Mouse (Mus musculus) neural tube, embryonic 11.5 days (tissue): ENCODE measurements around the gene Coq8a. TPM values are rescaled to one million over a fixed set of nuclear protein-coding genes. Genes with fewer than 3 reads are reported as not detected.

ENCODE experiments used
- ATAC-seq: fragments of 200-750 bp; cut with Nextera tagmentation; 2 replicates; pipeline ENCODE4 v1.8.0; 2017; ENCODE audit warnings: moderate number of reproducible peaks, mild to moderate bottlenecking, moderate TSS enrichment, moderate library complexity; ENCODE audit not compliant: insufficient read depth, low FRiP score, low TSS enrichment
- DNase-seq: peaks from one replicate; pipeline ENCODE4 v3.0.0-alpha.2; 2015; ENCODE audit warnings: low spot score
- H3K27ac ChIP-seq: fragments of 300-500 bp; sonication (generic); 2 replicates; pipeline ENCODE4 v1.5.1; 2014; ENCODE audit warnings: low read depth, mild to moderate bottlenecking, low read length
- H3K27me3 ChIP-seq: fragments of 300-500 bp; sonication (generic); 2 replicates; pipeline ENCODE4 v1.6.1; 2014; ENCODE audit warnings: mild to moderate bottlenecking, low read length, mixed read lengths; ENCODE audit not compliant: control insufficient read depth, insufficient read depth
- H3K36me3 ChIP-seq: fragments of 300-500 bp; sonication (generic); 2 replicates; pipeline ENCODE4 v1.6.1; 2014; ENCODE audit warnings: mild to moderate bottlenecking, low read length, moderate library complexity, mixed read lengths; ENCODE audit not compliant: control insufficient read depth, insufficient read depth
- H3K4me1 ChIP-seq: fragments of 300-500 bp; sonication (generic); 2 replicates; pipeline ENCODE4 v1.6.1; 2014; ENCODE audit warnings: low read length, mixed read lengths; ENCODE audit not compliant: control insufficient read depth, insufficient read depth
- H3K4me2 ChIP-seq: fragments of 300-500 bp; sonication (generic); 2 replicates; pipeline ENCODE4 v1.6.1; 2014; ENCODE audit warnings: low read depth, mild to moderate bottlenecking, moderate library complexity
- H3K4me3 ChIP-seq: fragments of 300-500 bp; sonication (generic); 2 replicates; pipeline ENCODE4 v1.5.1; 2014; ENCODE audit warnings: low read depth, low read length
- H3K9ac ChIP-seq: fragments of 300-500 bp; sonication (generic); 2 replicates; pipeline ENCODE4 v1.6.1; 2014; ENCODE audit warnings: mild to moderate bottlenecking, low read length
- H3K9me3 ChIP-seq: fragments of 300-500 bp; sonication (generic); 2 replicates; pipeline ENCODE4 v1.6.1; 2016; ENCODE audit warnings: low read length; ENCODE audit not compliant: control insufficient read depth
- WGBS: fragments of 180-500 bp; shearing (Covaris S2); extraction: QIAGEN DNeasy Blood & Tissue Kit; methylation state at CpG from one replicate; pipeline ENCODE4 v1.1.7; 2014; 5-methylcytosine and 5-hydroxymethylcytosine counted together
- polyA plus RNA-seq: library from polyadenylated mRNA; unstranded; fragments of >200 nt; fragmentation: Nextera tagmentation; extraction: Ambion mirVana; gene quantifications from 2 replicates; pipeline ENCODE4 v1.2.1, GENCODE M21; 2014

Gene Coq8a
- polyA plus RNA-seq, 1 experiment from 2014 or later, result 1.8 TPM

DNA sequence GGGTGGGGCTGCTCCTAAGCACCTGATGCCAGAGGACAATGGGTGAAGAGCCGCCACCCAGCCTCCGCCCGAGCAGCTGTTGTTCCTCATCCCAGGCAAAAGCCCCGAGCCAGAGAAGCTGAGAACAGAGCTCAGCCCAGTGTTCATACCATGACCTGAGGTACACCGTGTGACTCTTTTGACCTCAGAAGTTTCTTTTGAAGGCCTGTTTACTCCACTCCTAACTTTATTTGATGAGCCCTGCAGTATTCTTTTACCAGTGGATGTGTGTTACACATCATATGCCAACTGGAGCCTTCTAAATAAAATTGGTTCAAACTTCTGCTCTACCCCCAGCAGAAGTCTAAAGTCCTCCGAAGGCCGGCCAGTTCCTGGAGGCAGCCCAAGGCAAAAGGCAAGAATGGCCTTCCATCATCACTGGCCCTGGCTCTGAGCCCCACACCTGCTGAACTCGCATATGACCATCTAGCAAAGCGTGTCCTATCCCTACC, 11.4 kb upstream of the Coq8a start:
- 91% methylated on average over 9 of the region's 9 CpGs for WGBS
- H3K9me3 ChIP-seq, result no peaks in the 10 kb centered on the region
- no peak overlapping the region for H3K27ac ChIP-seq
- H3K4me3 ChIP-seq, result no peak overlapping the region
- DNase-seq (no peak), ATAC-seq (no peak)
- no peaks in the 10 kb centered on the region for H3K4me1 ChIP-seq
- no peak overlapping the region for H3K4me2 ChIP-seq
- H3K27me3 ChIP-seq, result no peaks in the 10 kb centered on the region
- H3K36me3 ChIP-seq, result no peaks in the 10 kb centered on the region
- H3K9ac ChIP-seq, result no peak overlapping the region

DNA sequence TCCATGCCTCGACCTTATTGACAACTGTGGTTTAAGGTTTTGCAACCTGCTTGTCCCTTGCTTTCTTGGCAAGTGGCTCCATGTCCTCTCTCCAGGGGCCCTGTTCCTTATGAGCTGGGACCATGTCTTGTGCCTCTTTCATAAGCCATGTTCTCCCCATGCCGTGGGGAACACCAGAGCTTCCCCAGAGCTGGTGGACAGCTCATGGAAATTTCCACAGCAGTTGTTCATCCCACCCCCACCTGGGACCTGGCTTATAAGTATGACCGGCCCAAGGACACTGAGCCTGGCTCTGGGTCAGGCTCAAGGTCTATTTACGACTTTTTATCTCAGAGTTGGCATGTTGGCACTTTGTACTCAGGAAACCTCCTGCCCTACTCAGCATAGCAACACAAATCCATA, 10.6 kb upstream of the Coq8a start:
- Histone ChIP-seq H3K4me2 (no peak overlapping the region), H3K9ac (no peak overlapping the region), H3K36me3 (no peaks in the 10 kb centered on the region), H3K4me3 (no peak overlapping the region), H3K27me3 (no peaks in the 10 kb centered on the region), H3K9me3 (no peaks in the 10 kb centered on the region), H3K27ac (no peak overlapping the region), H3K4me1 (no peaks in the 10 kb centered on the region)
- 77% methylated on average over 4 of the region's 4 CpGs for WGBS
- DNase-seq (no peak), ATAC-seq (no peak)

DNA sequence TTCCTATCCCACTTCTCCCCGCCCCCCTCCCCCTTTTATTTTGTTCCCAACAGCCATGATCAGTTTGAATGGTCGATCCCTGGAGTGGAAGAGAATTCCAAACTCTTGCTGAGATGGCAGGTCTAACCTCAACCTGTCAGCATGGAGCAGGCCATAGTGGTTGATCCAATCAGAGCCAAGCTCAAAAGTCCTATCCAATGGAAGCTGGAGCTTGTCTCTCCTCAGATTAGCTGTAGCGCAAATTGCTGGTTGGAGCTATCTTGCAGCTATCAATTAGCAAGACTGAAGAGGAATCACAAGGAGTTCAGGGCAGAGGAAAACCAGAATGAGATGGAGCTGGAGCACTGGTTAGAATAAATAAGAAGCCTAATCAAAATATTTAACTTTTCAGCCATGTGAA, 9.0 kb upstream of the Coq8a start:
- no peak for ATAC-seq
- no peaks in the 10 kb centered on the region for H3K36me3 ChIP-seq
- WGBS, result 83% methylated on average over 3 of the region's 3 CpGs

DNA sequence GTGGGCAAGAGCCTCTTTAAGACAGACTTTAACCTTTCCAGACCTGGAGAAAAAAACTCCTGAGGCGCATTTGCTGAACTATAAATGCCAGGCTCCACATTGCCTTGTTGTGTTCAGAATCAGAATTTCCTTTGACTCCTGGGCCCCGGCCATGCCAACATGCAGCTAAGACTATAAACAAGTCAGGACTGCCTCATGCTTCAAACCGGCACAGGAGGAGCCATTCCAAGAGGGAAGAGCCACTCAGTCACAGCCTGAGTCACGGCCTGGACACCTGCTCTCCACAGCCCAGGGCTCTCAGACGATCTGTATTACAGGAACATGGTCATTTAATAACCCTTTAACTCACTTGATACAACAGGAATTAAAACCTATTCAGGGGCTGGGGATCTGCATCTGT, 1.3 kb upstream of the Coq8a start:
- 72% methylated on average over 5 of the region's 5 CpGs for WGBS
- Histone ChIP-seq H3K36me3 (no peaks in the 10 kb centered on the region), H3K9ac (no peak overlapping the region)

More for the DNA sequence above, 9.0 kb upstream of the Coq8a start:
- Histone ChIP-seq H3K9ac (no peak overlapping the region), H3K9me3 (no peaks in the 10 kb centered on the region), H3K27me3 (no peaks in the 10 kb centered on the region), H3K27ac (no peak overlapping the region), H3K4me1 (no peaks in the 10 kb centered on the region), H3K4me2 (no peak overlapping the region), H3K4me3 (no peak overlapping the region)
- no peak for DNase-seq

DNA sequence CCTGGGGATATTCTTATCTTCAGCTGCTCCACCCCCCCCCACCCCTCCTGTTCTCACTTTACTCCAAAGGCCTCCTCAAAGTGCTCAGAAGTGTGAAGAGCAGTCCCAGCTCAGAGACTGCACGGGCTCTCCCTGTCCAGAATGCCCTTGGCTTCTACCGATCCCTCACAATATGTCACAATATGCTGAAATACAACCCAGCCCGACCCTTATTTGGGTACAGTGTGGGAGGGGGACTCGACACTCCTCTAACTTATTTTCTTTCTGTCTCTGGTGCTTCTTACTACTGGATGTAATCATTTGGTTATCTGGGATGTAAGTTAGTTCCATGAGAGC, 281 bp upstream of the Coq8a start:
- Histone ChIP-seq H3K27ac (no peak overlapping the region), H3K9ac (no peak overlapping the region), H3K9me3 (no peaks in the 10 kb centered on the region), H3K4me3 (no peak overlapping the region), H3K4me2 (no peak overlapping the region), H3K4me1 (peaks cover 5% of the 10 kb centered on the region), H3K36me3 (no peaks in the 10 kb centered on the region), H3K27me3 (no peaks in the 10 kb centered on the region)
- no peak for ATAC-seq
- no peak for DNase-seq
- WGBS, result 75% methylated on average over 4 of the region's 4 CpGs

More for the DNA sequence above, 1.3 kb upstream of the Coq8a start:
- H3K4me1 ChIP-seq, result no peaks in the 10 kb centered on the region
- H3K9me3 ChIP-seq, result no peaks in the 10 kb centered on the region
- H3K27me3 ChIP-seq, result no peaks in the 10 kb centered on the region
- no peak overlapping the region for H3K27ac ChIP-seq
- no peak overlapping the region for H3K4me3 ChIP-seq
- DNase-seq (no peak), ATAC-seq (no peak)
- H3K4me2 ChIP-seq, result no peak overlapping the region

DNA sequence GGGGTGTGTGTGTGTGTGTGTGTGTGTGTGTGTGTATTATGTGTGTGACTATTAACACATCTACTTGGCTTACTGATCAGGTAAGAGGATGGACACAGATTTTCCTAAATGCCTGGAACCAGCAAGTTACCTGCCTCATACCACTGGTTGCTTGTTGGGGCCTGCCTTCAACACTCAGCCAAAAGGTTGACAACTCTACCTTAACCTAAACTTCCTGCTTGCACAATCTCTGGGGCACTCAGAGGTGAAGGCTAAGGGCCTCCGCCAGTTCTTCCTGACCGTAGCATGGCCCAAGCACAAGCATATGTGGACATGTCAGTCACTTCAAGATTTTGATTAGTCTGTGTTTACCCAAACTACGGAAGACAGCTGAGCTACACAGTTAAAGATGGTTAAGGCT, 1.4 kb downstream of the Coq8a start:
- Histone ChIP-seq H3K27ac (no peak overlapping the region), H3K27me3 (no peaks in the 10 kb centered on the region), H3K4me1 (peaks cover 5% of the 10 kb centered on the region), H3K36me3 (no peaks in the 10 kb centered on the region), H3K9ac (no peak overlapping the region), H3K4me3 (no peak overlapping the region), H3K4me2 (no peak overlapping the region), H3K9me3 (no peaks in the 10 kb centered on the region)
- DNase-seq (no peak), ATAC-seq (no peak)
- WGBS, result 91% methylated on average over 3 of the region's 3 CpGs

DNA sequence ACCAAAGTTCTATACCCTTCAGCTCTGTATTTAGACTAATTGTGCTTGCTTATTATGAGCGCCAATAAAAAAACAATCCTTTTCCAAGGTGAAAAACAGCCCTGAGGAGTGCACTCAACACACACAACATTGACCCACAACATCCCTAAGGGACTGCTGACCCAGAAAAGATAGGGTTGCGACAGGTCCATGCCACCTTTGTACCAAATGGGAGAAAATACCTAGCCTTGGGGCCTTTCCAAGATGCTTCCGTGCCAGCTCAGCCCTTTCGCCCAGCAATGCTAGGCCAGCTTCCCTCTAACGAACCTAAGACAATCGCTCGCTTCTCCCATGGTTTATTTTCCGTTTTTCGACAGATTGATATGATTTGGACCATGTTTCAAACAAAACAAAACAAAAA, 2.9 kb downstream of the Coq8a start:
- H3K9ac ChIP-seq, result no peak overlapping the region
- H3K27me3 ChIP-seq, result no peaks in the 10 kb centered on the region
- peak overlapping the region; percentile 49 for H3K4me2 ChIP-seq
- WGBS, result 90% methylated on average over 9 of the region's 9 CpGs
- DNase-seq (no peak), ATAC-seq (no peak)
- H3K27ac ChIP-seq, result no peak overlapping the region
- no peaks in the 10 kb centered on the region for H3K36me3 ChIP-seq
- H3K4me3 ChIP-seq, result peak overlapping the region; percentile 17; the same call in 1 of the 2 replicates
- H3K9me3 ChIP-seq, result no peaks in the 10 kb centered on the region
- H3K4me1 ChIP-seq, result peaks cover 5% of the 10 kb centered on the region

DNA sequence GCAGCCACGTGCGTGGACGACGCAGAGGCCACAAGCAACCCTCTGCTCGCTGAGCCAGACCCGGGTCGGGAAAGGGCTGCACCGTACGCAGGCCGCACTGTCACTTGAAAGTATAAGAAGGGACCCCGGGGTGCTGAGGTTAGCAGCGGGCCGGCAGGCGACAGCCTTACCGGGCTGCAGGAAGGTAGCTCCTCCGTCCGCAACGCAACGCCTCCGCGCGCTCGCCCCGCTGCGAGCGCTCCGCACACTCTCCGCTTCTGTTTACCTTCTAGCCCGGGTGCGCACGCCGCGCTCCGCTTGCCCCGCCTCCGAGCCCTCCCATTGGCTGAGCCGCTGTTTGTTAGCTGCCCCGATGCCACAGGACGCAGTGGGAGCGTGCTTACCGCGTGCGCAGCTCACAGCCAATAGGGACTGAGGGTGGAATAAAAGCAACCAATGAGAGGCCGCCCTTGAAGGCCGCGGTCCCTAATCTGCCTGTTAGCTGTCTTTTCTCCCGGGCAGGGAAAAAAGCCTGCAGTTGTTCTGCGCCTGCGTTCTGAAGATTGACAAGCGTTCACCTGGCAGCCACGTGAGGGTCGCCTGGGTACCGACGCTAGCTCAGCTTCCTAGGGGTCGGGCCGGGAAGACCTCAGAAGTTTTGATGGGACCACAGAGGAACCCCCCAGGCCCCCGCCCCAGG, 3.6 kb downstream of the Coq8a start:
- ATAC-seq (peak; percentile 100), DNase-seq (peak; percentile 95)
- Histone ChIP-seq H3K27me3 (no peaks in the 10 kb centered on the region), H3K4me2 (peak overlapping the region; percentile 82), H3K9ac (no peak overlapping the region), H3K4me3 (peak overlapping the region; percentile 48), H3K9me3 (no peaks in the 10 kb centered on the region), H3K4me1 (peaks cover 5% of the 10 kb centered on the region), H3K36me3 (no peaks in the 10 kb centered on the region), H3K27ac (no peak overlapping the region)
- 2% methylated on average over 57 of the region's 57 CpGs for WGBS

DNA sequence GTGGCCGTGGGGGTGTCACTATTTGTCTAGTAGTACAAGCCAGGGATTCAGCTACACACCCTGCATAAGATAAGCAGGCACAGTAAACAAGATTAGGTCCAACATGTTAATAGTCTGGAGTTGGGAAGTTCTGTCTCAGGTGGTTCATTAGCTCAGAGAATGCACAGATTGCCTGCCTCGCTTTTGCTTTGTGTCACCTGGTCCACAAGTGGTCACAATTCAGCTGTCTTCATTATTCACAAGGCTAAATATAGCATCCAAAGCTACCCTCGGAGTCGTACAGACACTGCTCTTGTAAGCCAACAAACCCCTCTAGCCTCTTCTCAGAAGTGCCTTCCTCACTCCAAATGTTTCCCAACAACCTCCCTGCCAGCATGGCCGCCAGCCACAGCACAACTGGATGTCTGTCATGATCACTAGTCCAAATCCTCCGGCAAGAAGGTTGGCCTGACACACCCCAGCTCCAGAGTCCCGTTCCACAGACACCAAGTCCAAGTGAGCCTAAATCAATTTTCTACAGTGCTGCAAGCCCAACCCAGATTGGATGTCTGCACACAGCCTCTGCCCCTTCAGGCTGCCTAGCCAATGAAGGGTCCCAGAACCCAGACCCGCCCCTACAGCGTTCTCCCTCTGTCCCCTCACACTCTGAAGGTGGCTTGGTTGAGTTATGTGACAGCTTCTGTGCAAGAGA, 4.5 kb downstream of the Coq8a start:
- no peaks in the 10 kb centered on the region for H3K27me3 ChIP-seq
- no peak overlapping the region for H3K27ac ChIP-seq
- ATAC-seq (no peak), DNase-seq (peak; percentile 34)
- H3K36me3 ChIP-seq, result no peaks in the 10 kb centered on the region
- H3K9me3 ChIP-seq, result no peaks in the 10 kb centered on the region
- peak overlapping the region; percentile 48 for H3K4me3 ChIP-seq
- WGBS, result 34% methylated on average over 9 of the region's 9 CpGs
- H3K9ac ChIP-seq, result no peak overlapping the region
- peak overlapping the region; percentile 82 for H3K4me2 ChIP-seq
- H3K4me1 ChIP-seq, result peaks cover 5% of the 10 kb centered on the region
